Mouse (Mus musculus) limb, embryonic 14.5 days (tissue): ENCODE measurements at regions not wholly inside any gene's neighbourhood (a gene's known extent, or its start where the extent isn't known, plus 50 kb on each side); places are given as distances from the start of the nearest gene placed in this dataset.

ENCODE experiments used
- ATAC-seq: fragments of 200-750 bp; cut with Nextera tagmentation; 2 replicates; pipeline ENCODE4 v1.8.0; 2017; ENCODE audit warnings: low read depth, moderate number of reproducible peaks, moderate TSS enrichment; ENCODE audit not compliant: low FRiP score
- DNase-seq: peaks from one replicate; pipeline ENCODE4 v3.0.0-alpha.2; 2015; ENCODE audit warnings: low spot score
- H3K27ac ChIP-seq: fragments of 300-500 bp; sonication (generic); replicated peaks from 2 replicates; pipeline ENCODE4 v1.5.1; 2014; ENCODE audit warnings: low read depth, mild to moderate bottlenecking, low read length, moderate library complexity, mixed read lengths
- H3K27me3 ChIP-seq: fragments of 300-500 bp; sonication (generic); 2 replicates; pipeline ENCODE4 v1.6.1; 2014; ENCODE audit warnings: low read length, mixed read lengths; ENCODE audit not compliant: control insufficient read depth, insufficient read depth
- H3K36me3 ChIP-seq: fragments of 300-500 bp; sonication (generic); 2 replicates; pipeline ENCODE4 v1.6.1; 2014; ENCODE audit warnings: mild to moderate bottlenecking, low read length, moderate library complexity, mixed read lengths; ENCODE audit not compliant: control insufficient read depth, insufficient read depth
- H3K4me1 ChIP-seq: fragments of 300-500 bp; sonication (generic); 2 replicates; pipeline ENCODE4 v1.6.1; 2014; ENCODE audit warnings: antibody characterized with exemption, low read length, mixed read lengths; ENCODE audit not compliant: control insufficient read depth, insufficient read depth
- H3K4me2 ChIP-seq: fragments of 300-500 bp; sonication (generic); replicated peaks from 2 replicates; pipeline ENCODE4 v1.6.1; 2014; ENCODE audit warnings: low read depth, mild to moderate bottlenecking, low read length, moderate library complexity; ENCODE audit not compliant: severe bottlenecking
- H3K4me3 ChIP-seq: fragments of 300-500 bp; sonication (generic); replicated peaks from 2 replicates; pipeline ENCODE4 v1.5.1; 2014; ENCODE audit warnings: low read length
- H3K9ac ChIP-seq: fragments of 300-500 bp; sonication (generic); 2 replicates; pipeline ENCODE4 v1.6.1; 2014; ENCODE audit warnings: mild to moderate bottlenecking, low read depth, low read length, moderate library complexity; ENCODE audit not compliant: severe bottlenecking
- H3K9me3 ChIP-seq: fragments of 300-500 bp; sonication (generic); 2 replicates; pipeline ENCODE4 v1.6.1; 2016; ENCODE audit warnings: low read length; ENCODE audit not compliant: control insufficient read depth
- POLR2A ChIP-seq: fragments of 200-500 bp; IDR thresholded peaks from 2 replicates; pipeline ENCODE4 v1.8.0; 2012; ENCODE audit warnings: inconsistent platforms, mild to moderate bottlenecking, moderate library complexity, borderline replicate concordance; ENCODE audit not compliant: insufficient read depth, insufficient read length; ENCODE audit errors: extremely low read depth
- WGBS: fragments of 180-500 bp; shearing (Covaris S2); extraction: QIAGEN DNeasy Blood & Tissue Kit; methylation state at CpG from one replicate; pipeline ENCODE4 v1.1.7; 2014; 5-methylcytosine and 5-hydroxymethylcytosine counted together

- Histone ChIP-seq H3K9ac (no peak overlapping the region), H3K27me3 (no peaks in the 10 kb centered on the region), H3K4me3 (no peak overlapping the region), H3K4me1 (no peaks in the 10 kb centered on the region; the same call in 1 of the 2 replicates), H3K36me3 (no peaks in the 10 kb centered on the region), H3K9me3 (no peaks in the 10 kb centered on the region), H3K27ac (no peak overlapping the region), H3K4me2 (no peak overlapping the region)
- WGBS: 72% methylated on average over 4 of the region's 4 CpGs
- ATAC-seq (no peak; the same call in 1 of the 2 replicates), DNase-seq (peak; percentile 54)
- TF ChIP-seq POLR2A: no peak
Measured at GRCm38 (mm10) chr4:62799923-62800322, 165.4 kb upstream of the Zfp618 start.

GRCm38 (mm10) chr4:62805841-62806240 is 159.5 kb upstream of the Zfp618 start:
- H3K4me3 ChIP-seq: no peak overlapping the region
- H3K27me3 ChIP-seq: no peaks in the 10 kb centered on the region
- H3K4me1 ChIP-seq: peaks cover 6% of the 10 kb centered on the region; the same call in 1 of the 2 replicates
- no peak overlapping the region for H3K9ac ChIP-seq
- no peak overlapping the region for H3K4me2 ChIP-seq
- TF ChIP-seq POLR2A: no peak
- H3K27ac ChIP-seq: no peak overlapping the region
- ATAC-seq: no peak
- no peak for DNase-seq
- 8% methylated on average over 6 of the region's 6 CpGs for WGBS
- H3K36me3 ChIP-seq: no peaks in the 10 kb centered on the region
- H3K9me3 ChIP-seq: no peaks in the 10 kb centered on the region

- WGBS: 66% methylated on average over 2 of the region's 2 CpGs
- H3K27ac ChIP-seq: no peak overlapping the region
- no peaks in the 10 kb centered on the region for H3K27me3 ChIP-seq
- no peaks in the 10 kb centered on the region for H3K9me3 ChIP-seq
- ATAC-seq (no peak), DNase-seq (no peak)
- TF ChIP-seq POLR2A: no peak
- no peak overlapping the region for H3K9ac ChIP-seq
- H3K4me2 ChIP-seq: no peak overlapping the region
- no peak overlapping the region for H3K4me3 ChIP-seq
- H3K4me1 ChIP-seq: peaks cover 6% of the 10 kb centered on the region; the same call in 1 of the 2 replicates
- no peaks in the 10 kb centered on the region for H3K36me3 ChIP-seq
Measured at GRCm38 (mm10) chr4:62806786-62807185, 158.6 kb upstream of the Zfp618 start.

GRCm38 (mm10) chr4:62807926-62808552 is 157.3 kb upstream of the Zfp618 start:
- no peaks in the 10 kb centered on the region for H3K36me3 ChIP-seq
- H3K27ac ChIP-seq: no peak overlapping the region
- H3K9ac ChIP-seq: no peak overlapping the region
- no peak for ATAC-seq
- no peaks in the 10 kb centered on the region for H3K9me3 ChIP-seq
- no peak overlapping the region for H3K4me3 ChIP-seq
- H3K27me3 ChIP-seq: no peaks in the 10 kb centered on the region
- DNase-seq: no peak
- no peak for TF ChIP-seq POLR2A
- H3K4me1 ChIP-seq: peaks cover 6% of the 10 kb centered on the region; the same call in 1 of the 2 replicates
- 66% methylated on average over 12 of the region's 12 CpGs for WGBS
- no peak overlapping the region for H3K4me2 ChIP-seq

- H3K4me1 ChIP-seq: peaks cover 6% of the 10 kb centered on the region; the same call in 1 of the 2 replicates
- ATAC-seq: no peak
- H3K4me3 ChIP-seq: no peak overlapping the region
- no peak overlapping the region for H3K4me2 ChIP-seq
- H3K9me3 ChIP-seq: no peaks in the 10 kb centered on the region
- no peaks in the 10 kb centered on the region for H3K27me3 ChIP-seq
- H3K9ac ChIP-seq: no peak overlapping the region
- H3K27ac ChIP-seq: no peak overlapping the region
- TF ChIP-seq POLR2A: no peak
- no peak for DNase-seq
- H3K36me3 ChIP-seq: no peaks in the 10 kb centered on the region
- 94% methylated on average over 12 of the region's 12 CpGs for WGBS
Measured at GRCm38 (mm10) chr4:62808553-62808950, 156.8 kb upstream of the Zfp618 start.
